Mouse (Mus musculus) Muller cell, postnatal 12 days (primary cell): ENCODE measurements at regions not wholly inside any gene's neighbourhood (a gene's known extent, or its start where the extent isn't known, plus 50 kb on each side); places are given as distances from the start of the nearest gene placed in this dataset.

ENCODE experiments used
- DNase-seq: peaks from one replicate; pipeline ENCODE4 v3.0.0-alpha.2; 2015; ENCODE audit errors: inconsistent ontology term

GRCm38 (mm10) chr13:72803374-72803773 lies 174.8 kb downstream of the Irx2 start:
- DNase-seq = no peak

DNA sequence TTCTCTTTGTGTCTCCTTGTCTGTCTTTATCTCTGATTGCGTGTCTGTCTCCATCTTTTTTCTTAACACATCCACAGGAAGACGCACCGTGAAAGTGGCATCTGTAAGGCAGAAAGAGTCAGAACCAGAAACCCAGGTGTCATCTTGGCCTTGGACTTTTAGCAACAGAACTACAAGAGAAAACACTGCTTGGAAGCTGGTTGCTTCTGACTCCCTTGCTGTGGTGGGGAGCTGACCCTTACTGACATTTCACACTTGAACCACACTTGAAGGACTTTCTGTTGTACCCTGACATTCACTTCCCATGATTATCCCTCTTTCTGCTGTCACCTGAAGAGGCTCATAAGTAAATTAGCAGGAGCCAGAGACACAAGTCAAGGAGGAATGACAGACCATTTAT lies 180.6 kb downstream of the Irx2 start:
- no peak for DNase-seq

DNA sequence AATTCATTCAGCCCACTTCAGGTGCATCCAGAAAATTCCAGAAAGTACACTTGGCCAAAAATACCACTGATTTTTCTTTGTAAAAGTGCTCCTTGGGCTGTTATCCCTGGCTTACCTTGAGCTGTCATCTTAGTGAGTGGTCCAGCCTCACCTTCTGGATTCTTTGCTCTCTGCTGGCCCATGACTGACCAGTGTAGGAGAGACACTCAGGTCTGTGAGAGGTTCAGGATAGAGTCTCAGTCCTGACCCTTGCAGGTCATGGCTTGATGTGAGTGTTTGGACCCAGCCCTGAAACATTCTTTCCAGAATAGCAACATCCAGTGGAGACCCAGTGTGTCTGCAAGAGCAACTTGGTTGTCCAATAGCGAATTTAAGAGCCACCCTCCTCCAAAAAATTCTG lies 182.0 kb downstream of the Irx2 start:
- no peak for DNase-seq

DNA sequence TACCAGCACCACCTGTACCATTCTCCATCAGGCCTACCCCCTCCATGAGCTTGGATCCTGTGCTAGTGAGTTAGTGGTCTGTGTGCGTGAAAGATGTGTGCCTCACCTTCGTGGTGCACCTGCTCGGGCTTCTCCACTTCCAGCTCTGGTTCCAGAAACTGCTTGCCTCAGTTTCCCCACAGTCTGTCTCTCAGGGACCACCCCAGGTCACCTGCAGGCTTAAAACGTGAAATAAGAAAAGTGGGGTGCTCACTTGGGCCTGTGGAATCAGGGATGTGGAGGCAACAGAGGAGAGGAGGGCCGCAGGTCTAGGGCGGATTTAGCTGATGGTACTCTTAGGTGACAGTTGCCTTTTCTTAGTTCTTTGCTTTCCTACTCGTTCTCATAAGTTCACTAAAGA lies 186.0 kb downstream of the Irx2 start:
- DNase-seq = no peak

- DNase-seq = no peak
These were observed 186.8 kb downstream of the Irx2 start for GRCm38 (mm10) chr13:72815236-72815932.

DNA sequence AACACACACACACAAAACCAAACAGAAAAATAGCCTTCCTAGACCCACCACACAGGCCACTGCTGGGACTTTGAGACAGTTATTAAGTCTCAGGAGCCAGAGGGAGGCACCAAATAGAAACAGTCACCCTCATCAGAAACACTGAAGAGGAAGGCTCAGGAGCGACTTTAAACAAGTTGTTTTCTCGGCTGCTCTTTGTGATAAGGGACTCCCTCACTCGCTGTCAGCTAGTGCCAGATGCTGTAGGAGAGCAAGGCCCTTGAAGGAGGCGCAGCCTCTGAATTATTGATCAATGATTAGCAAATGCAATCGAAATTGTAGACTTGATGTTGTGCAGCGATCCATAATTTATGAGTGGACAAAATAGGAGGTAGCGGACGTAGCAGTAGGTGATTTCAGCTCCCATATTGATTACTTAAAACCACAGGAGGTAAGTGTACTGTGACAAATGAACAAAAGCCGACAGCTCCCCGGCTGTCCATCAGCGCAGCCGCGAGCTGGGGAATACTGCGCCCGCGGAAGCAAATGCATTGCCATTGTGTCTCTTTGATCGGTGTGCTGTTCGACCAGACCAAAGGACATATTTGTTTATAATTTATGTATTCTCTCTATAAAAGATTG lies 187.4 kb downstream of the Irx2 start:
- no peak for DNase-seq

DNA sequence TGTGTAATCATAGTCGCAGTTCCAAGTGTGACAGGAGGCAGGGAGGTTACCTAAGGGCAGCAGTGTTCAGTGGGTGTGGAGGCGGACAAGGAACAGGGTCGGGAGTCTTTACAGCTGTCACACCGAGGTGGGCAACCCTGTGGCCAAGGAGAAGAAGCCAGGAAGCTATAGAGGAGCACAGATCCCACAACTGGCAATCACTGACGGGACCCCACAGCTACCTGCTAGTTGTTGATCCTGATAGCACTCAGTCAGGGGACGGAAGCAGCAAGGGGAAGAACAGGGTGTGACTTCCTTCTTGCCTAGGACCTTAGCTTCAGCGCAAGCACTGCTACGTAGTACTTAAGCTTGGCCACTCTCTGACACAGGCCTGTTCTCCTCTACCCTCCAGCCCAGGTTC lies 188.2 kb downstream of the Irx2 start:
- DNase-seq = no peak

DNA sequence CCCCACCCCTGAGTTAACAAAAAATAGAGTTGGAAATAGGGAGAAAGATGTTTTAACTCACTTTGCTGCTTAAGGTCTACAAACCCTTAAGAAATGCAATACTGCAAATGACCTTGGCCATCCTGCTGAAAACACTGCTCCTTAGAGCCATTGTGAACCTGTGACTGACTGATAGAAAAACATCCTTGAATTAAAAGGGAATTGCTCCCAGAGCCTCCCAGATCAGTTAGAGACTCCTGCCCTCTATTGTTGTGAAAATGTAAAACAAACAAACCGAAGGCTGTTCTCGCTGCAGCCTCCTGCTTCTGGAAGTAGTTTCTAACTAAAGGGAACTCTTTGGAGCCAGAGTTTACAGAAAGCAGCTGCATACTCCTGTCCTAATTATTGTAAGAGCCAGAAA lies 188.9 kb downstream of the Irx2 start:
- no peak for DNase-seq

DNA sequence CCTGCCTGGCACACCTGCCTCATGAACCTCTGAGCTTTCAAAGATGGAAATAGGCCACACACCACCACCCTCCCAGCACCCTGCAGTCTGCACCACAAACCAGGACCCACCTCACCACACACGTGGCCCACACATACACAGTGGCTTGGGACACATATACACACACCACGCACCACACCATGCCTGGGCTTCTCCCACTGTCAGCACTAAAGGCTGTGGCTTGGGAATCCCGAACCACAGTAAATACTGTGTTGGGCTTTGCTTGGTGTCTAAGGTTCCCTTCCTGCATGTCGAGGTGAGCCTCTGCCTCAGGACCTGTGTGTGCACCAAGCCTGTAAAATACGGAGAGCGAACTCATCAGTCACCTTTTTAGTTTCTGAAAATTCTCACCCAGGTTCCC lies 189.3 kb downstream of the Irx2 start:
- DNase-seq = no peak

GRCm38 (mm10) chr13:72826613-72827012 lies 198.0 kb downstream of the Irx2 start:
- DNase-seq = no peak

GRCm38 (mm10) chr13:72829331-72829730 lies 200.7 kb downstream of the Irx2 start:
- DNase-seq = no peak

- DNase-seq = no peak
These were observed 204.7 kb downstream of the Irx2 start for GRCm38 (mm10) chr13:72833326-72833725.

DNA sequence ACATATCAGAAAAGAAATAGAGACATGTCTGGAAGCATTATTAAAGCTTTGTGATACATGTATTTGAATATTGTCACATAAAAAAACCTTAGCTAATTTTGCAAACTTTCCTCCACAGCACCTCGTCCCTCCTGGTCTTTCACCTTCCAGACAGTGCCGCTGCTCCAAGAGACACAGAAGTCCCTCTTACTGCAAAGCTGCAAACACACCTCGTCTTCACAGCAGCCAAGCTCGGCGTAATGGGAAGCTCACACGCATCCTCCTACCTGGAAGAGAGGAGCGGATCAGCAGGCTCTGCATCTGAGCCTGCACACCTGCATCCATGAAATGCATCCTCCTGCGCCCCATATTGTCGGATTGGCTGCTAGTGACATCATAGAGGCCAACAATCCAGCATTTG lies 208.4 kb downstream of the Irx2 start:
- no peak for DNase-seq

DNA sequence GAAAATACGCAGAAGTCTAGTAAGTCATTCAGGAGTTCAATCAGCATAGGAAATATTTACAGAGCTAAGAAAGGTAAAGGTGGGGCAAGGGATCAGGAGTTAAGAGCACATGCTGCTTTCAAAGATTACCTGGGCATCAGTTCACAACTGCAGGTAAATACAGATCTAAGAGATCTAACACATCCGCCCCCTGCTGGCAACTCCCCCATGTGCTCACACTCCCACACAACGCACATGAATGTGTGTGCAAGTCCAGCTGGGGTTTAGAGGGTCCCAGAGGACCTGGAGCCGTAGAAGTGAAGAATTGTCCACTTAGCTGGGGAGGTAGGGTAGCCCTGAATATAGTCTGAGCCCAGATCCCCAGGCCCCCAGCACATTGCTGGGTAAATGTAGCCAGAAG lies 219.5 kb downstream of the Irx2 start:
- no peak for DNase-seq

DNA sequence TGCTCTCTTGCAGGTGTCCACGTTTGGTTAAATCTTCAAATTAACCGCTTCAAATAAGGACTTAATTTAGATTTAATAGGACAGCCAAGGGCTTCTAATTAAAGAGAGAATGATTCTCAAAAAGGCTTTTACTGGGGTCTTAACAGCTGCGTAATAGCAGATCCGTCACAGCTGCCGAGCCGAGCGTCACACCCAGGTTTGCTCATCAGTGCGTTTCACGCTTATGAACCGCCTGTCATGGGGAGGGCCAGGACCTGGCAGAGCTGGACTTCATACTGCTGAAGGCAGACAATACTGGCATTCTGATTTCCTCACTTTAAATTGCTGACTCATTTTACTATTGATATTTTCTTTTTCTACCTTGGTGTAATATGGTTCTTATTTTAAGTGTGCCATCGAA lies 221.2 kb downstream of the Irx2 start:
- no peak for DNase-seq

GRCm38 (mm10) chr13:72852896-72853295 lies 224.3 kb downstream of the Irx2 start:
- no peak for DNase-seq

- DNase-seq = no peak
These were observed 247.3 kb downstream of the Irx2 start for GRCm38 (mm10) chr13:72875921-72876320.

GRCm38 (mm10) chr13:72894982-72895381 lies 266.4 kb downstream of the Irx2 start:
- DNase-seq = no peak

DNA sequence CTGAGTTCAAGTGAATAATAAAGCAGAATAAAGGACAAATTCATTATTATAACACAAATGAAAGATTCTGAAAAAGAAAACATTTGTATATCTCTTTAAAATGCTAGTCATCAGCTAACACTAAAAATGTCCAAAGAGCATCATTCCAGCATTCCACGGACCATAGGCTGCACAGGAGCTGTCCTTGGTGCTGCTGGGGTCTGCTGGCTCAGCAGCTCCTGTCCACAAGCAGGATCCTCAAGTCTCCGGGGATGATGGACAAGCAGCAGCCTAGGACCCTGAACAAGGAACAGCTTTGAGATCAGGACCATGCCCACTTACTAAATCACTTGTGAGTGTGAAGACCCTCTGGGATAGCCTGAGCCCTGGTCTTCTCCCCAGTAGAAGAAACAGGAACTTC lies 274.0 kb downstream of the Irx2 start:
- peak; percentile 2 for DNase-seq

DNA sequence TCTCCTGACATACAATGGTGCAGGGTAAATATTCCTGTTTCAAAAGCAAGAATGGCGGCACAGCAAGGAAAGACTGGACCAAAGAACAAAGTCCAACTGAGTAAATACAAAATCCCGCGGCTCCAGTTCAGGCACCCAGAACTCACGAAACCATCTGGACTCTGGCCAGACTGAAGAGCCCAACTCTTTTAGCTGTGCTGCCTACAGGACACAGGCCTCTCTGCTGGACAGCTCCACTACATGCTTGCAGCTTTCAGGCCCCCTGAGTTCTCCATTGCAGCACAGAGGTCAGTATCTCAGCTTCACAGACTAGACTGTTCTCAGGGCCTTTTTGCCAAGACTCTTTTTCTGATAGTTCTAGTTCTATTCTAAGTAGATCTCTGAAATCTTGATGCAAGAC lies 290.3 kb downstream of the Irx2 start:
- DNase-seq = no peak

DNA sequence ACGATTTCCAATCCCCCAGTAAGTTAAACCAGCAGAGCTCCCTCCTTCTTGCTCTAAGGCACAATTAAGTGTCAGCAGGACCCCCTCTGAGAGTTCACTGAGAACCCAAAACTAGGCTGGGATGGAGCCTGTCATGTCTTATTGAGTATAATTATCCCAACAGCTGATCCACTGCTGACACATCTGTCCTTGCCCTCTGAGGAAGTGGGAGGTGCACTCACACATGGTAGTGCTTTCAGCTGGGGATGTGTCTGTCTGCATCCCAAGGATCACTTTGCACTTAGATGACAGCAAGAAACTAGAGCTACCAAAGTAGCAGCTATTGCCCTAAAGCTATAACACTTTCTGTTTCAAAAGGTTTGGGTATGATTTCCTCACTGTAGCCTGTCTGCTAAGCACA lies 291.7 kb downstream of the Irx2 start:
- no peak for DNase-seq

- DNase-seq = no peak
These were observed 296.0 kb downstream of the Irx2 start for GRCm38 (mm10) chr13:72924560-72925135.

DNA sequence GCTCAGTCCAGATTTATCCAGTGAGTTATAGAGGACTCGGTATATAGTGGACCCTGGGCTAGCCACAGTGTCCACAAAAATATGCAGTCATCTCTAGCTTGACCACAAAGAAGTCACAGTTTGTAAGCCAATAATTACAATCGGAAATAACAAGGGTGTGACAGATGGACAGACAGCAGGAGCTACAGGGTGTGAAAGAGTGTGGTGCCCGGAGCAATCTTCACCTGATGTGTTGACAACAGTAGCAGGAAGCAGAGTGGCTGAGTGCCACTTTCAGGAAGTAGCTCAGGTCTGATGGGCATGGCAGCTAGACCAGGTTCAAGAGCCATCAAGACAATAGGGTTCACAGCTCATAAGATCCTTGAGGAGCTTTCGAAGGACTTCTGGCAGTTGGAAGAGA lies 308.6 kb downstream of the Irx2 start:
- no peak for DNase-seq
